Mouse (Mus musculus): ENCODE measurements around the gene Ipcef1. TPM values are rescaled to one million over a fixed set of nuclear protein-coding genes. Genes with fewer than 3 reads are reported as not detected.
"Not testable (repeated sequence)": the region's sequence is repeated elsewhere in the genome, so short reads cannot be mapped to it uniquely, and the experiment has no call there.

Ipcef1 gene
- total RNA-seq, 1 experiment from 2014 or later, result 20.3 TPM

DNA sequence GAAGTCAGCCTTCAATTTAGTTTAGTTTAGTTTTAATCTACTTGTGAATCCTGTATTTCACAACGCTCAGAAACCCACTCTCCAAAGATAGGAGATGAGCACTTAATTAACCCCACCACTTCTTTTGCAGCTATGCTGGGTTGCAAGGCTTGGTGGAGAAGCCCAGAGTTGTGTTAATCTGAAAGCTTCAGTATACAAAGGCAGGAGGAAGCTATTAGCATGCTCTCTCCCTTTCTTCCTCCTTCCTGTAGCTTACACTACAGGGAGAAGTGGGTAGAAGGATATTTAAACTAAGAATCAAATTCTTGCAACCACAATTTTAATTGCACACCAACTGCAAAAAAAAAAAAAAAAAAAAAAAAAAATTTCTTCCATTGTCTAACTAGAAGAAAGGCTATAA lies 136.3 kb downstream of the Ipcef1 start:
- no peak for ATAC-seq (replicated peaks; ENCODE audit: insufficient number of reproducible peaks, low FRiP score, low TSS enrichment, poor library complexity, severe bottlenecking)

DNA sequence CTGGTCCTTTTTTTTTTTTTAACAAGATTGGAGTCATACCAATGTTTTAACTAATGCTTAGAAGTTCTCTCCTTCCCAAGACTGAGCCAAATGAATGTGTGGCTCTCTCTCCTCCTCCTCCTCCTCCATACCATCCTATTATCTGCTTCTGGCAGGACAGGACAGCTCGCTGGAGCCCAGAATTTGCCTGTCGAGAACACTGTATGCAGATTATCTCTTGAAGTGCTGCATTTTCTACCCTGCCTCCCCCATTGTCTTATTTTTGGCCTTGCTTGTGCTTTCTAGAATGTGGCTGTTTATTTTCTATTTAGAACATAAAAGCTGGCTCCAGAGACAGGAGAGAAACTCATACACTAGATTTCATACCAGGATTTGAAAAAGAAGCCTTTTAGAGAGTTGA lies 142.5 kb downstream of the Ipcef1 start:
- ATAC-seq (replicated peaks; ENCODE audit: insufficient number of reproducible peaks, low FRiP score, low TSS enrichment, poor library complexity, severe bottlenecking), result no peak

DNA sequence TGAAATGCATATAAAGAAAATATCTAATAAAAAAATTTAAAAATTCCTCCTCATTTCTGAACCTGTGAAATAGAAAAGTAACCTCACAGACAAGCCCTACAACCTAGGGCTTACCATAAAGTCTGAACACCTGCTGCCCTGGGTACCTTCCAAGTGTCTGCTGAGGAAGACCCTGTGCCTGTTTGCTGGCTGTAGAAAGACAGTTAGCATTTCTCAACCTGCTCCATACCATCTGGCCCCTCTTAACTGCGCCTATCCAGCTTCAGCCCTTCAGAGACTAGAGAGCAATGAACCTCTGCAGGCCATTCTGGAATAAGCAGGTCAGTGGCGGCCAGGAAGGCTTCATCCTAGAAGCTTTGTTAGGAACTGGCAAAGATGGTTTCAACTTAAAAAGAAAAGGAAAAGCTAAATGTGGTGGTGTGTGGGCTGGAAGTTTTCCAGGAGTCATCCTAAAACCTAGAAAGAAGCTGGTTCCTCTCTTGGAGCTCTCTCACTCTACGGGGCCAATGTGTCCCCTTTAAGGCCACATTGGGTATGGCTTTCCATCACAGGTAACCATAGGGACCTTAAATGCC lies 150.4 kb downstream of the Ipcef1 start:
- ATAC-seq (replicated peaks; ENCODE audit: insufficient number of reproducible peaks, low FRiP score, low TSS enrichment, poor library complexity, severe bottlenecking), result no peak

DNA sequence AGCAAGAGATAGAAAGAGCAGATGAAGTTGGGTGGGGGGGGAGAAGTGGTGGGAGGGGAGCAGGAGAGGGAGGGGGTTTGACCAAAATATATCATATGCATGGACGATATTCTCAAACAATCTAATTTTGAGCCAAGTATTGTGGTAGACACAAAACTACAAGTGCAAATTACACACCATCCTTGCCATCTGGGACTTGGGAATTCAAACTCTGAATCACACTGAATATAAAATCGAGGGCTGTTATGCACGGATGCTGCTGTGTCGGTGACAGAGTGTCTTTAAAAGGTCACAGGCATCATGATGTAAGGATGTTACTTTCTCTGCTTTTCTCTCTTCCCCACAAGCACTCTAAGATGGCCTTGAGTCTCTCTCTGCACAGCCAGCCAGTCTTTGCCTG lies 152.2 kb downstream of the Ipcef1 start:
- ATAC-seq (replicated peaks; ENCODE audit: insufficient number of reproducible peaks, low FRiP score, low TSS enrichment, poor library complexity, severe bottlenecking), result no peak

DNA sequence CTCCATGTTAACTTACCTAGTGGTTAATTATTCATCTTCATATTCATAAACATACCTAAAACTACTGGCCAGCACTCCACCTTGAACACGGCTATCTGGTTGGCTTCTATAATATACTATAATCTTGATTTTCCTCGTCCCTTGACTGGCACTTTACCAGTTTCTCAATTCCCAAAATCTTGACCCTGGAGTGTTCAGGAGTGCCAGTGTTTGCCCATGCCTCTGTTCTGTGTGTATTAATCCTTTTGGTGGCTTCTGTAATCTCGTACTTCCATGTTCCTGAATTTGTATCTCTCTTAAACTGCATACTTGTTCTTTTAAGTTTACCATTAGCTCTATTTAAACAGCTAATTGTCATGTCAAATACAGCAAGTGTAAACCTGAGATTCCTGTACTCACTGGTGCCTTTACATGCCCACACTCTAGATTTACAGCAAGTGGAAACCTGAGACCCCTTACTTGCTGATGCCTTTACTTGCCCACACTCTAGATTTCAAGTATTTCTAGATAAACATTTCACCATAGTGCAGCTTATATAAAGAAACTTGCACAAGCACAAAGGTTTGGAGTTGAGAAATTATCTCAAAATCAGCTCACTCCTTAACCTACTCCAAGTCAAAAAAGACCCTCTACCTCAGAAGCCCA lies 155.5 kb downstream of the Ipcef1 start:
- ATAC-seq (replicated peaks; ENCODE audit: insufficient number of reproducible peaks, low FRiP score, low TSS enrichment, poor library complexity, severe bottlenecking), result no peak

DNA sequence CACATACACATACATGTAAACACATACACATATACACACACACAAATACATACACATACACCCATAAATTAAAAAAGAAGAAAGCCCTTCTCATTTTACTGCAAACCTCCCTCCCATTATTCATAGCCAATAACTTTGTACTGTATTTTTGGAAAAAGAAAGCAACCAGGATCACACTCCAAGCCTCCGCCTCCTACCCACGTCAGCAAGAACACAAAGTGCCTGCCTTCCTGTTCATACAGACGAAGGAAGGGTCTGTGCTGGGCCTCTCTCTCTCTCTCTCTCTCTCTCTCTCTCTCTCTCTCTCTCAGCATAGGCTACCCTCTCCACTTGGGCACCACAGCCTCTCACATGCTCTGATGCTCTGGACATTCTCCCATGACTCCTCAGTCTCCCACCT lies 156.5 kb downstream of the Ipcef1 start:
- ATAC-seq (replicated peaks; ENCODE audit: insufficient number of reproducible peaks, low FRiP score, low TSS enrichment, poor library complexity, severe bottlenecking), result no peak

DNA sequence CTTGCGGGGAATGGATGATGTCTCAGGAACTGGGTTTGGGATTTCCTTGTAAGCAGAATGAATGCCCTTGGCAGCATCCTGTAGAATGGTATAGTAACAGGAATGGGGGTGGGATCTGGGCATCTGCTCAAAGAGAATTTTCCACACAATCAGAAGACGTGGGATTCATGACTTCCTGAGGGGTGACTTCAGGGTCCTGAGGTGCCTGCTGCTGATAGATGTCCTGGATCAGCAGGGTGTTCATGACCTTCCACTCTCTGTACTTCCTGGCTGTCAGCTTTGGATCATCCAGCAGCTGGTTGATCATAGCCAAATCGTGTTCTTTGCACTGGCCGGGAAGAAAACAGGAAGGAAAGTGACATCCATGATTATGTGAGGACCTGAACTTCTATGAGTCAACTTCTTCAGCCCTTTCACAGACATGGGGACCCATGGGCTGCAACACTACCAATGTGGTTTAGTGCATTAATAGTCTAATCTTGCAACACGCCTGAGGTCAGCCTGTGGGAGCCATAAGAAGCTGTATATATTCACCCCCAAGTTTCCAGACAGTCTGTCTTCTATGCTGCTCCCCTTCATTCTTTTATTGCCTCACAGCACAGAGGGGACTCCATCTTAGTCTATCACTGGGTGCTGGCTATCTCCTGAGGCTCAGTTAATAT lies 161.8 kb downstream of the Ipcef1 start:
- ATAC-seq (replicated peaks; ENCODE audit: insufficient number of reproducible peaks, low FRiP score, low TSS enrichment, poor library complexity, severe bottlenecking), result no peak

DNA sequence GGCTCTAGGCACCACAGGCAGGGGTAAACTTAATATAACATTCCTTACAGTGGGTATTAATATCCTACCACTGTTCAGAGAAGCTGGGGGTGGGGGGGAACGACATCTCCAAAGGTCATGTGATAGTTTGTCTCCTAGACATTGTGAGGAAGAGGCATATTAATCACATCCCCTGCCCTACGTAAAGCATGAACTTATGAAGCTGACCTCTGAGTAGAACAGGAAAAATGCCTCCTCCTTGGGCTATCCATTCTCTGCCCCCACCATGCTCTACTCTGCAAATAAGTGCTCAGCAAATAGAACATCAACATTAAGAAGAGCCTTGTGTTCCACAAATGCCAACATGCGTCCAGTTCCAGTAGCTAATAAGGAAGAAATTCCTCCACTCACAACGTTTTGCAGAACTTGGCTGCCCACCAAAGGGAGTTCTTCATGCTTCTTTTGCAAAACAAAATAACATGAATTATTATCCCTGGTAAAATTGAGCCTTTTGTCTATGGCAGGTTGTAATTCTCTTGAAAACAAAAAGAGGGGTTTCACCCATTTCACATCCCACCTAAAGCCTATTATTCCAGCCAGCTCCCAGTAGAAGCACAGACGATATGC lies 162.5 kb downstream of the Ipcef1 start:
- ATAC-seq (replicated peaks; ENCODE audit: insufficient number of reproducible peaks, low FRiP score, low TSS enrichment, poor library complexity, severe bottlenecking), result no peak

DNA sequence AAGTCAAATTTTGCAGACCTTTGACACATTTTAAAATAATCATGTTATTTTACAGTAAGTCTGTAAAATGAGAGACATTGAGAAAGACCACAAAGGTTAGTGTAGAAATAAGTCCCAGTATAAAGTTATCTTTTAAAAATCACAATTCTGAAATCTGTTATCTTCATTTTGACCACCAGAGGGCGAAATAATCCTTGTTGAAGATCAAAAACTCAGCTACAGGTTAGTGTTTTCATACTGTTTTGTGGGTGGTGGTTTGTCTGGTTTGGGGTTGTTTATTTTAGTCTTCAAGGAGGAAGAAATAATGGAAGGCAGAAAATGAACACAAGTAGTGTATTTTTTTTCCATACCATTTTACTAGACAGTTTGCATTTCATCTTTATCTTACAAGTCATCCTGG lies 166.8 kb downstream of the Ipcef1 start:
- no peak for ATAC-seq (replicated peaks; ENCODE audit: insufficient number of reproducible peaks, low FRiP score, low TSS enrichment, poor library complexity, severe bottlenecking)

DNA sequence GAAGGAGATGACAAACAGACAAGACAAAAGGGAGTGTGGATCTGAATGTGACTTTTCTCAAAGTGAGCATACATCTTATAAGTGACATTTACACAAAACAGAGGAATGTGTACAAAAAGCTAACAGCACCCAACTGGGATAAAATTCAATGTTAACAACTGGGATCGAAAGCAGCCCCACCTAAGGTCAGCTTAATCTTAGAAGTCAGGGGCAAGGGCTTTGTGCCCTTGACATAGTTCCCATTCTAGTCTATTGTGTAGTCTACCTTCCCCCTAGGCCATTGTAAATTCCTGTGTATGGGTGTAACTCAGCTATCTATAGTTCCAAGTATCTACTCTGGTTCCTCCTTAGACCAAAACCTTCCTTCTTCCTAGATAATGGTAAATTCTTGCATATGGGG lies 170.2 kb downstream of the Ipcef1 start:
- not testable (repeated sequence) for ATAC-seq (replicated peaks; ENCODE audit: insufficient number of reproducible peaks, low FRiP score, low TSS enrichment, poor library complexity, severe bottlenecking)

DNA sequence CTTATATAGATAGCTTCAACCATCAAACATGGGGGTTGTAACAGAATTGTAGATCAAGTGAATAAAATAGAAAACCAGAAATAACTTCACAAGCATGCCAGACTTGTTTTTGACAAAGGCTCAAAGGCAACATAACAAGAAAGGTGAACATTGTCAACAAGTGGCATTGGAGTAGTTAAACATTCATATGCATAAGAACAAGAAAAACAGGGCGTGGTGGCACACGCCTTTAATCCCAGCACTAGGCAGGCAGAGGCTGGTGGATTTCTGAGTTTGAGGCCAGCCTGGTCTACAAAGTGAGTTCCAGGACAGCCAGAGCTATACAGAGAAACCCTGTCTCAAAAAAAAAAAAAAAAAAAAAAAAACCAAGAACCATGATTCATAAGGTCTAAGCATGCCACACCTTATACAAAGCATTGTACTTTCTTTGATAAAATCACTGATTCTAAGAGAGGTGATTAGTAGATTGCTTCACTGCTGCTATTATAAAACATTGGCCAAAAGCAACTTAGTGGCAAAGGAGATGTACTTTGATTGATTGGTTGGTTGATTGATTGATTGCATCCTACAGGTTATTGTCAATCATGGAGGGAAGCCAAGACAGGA lies 173.9 kb downstream of the Ipcef1 start:
- no peak for ATAC-seq (replicated peaks; ENCODE audit: insufficient number of reproducible peaks, low FRiP score, low TSS enrichment, poor library complexity, severe bottlenecking)

DNA sequence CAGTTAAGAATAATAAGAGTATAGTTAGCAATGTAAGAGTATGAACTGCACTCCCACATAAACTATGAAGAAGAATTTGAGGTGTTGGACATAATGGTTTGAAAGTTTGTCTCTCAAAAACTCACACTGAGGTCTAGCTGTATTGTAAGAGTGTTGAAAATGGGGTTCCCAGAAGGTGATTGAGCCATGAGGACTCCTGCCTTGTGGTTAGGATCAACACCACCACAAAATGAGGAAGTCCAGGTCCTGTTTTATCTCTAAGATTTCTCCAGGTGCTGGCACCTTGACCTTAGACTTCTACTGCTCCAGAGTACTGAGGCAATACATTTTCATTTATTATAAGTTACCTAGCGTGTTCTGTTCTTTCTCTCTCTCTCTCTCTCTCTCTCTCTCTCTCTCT lies 178.4 kb downstream of the Ipcef1 start:
- no peak for ATAC-seq (replicated peaks; ENCODE audit: insufficient number of reproducible peaks, low FRiP score, low TSS enrichment, poor library complexity, severe bottlenecking)

DNA sequence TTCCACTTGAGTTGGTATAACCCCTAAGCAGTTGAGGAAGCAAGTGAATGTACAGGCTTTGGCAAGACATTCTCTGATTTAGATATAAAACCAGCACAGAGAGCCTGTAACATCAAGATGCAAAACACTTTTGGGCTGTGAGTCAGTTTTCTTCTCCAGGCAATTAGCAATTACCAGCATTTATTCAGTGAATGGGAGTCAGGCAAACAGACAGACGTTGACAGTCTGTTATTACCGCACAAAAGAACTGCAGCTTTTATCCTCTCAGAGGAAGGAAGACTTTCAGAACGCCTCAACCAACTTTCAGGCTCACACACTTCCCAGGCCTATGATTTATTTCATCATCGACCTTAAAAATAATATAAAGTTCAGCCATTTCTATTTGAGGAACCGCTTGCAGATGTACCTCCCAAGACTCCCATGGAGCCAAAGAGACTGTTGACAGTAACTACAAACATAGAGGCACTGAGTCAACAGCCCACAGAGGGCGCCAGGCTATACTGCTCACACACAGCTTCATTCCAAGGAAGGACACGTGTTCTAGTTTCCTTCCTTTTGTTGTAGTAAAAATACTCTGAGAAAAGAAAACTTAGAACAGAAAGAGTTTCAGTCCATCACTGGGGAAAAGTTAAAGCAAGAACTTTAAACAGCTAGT lies 180.7 kb downstream of the Ipcef1 start:
- ATAC-seq (replicated peaks; ENCODE audit: insufficient number of reproducible peaks, low FRiP score, low TSS enrichment, poor library complexity, severe bottlenecking), result no peak

DNA sequence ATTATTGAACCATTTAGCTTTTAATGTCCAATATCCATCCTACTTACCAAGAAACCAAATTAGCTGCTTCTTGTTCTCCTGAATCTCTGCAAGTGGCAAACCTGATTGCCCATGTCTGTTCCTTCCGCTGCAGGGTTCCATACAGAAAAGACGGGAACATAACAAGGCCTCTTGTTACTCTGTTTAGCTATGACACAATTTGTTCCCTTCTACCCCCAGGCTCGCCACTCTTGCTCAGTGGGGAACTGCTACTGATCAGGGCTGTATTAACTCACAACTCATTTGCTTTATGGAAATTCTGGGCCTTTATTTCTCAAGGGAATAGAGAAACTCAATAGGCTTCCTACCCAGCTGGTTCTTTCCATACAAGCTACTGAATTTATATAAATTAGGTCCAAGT lies 196.5 kb downstream of the Ipcef1 start:
- ATAC-seq (replicated peaks; ENCODE audit: insufficient number of reproducible peaks, low FRiP score, low TSS enrichment, poor library complexity, severe bottlenecking), result no peak

DNA sequence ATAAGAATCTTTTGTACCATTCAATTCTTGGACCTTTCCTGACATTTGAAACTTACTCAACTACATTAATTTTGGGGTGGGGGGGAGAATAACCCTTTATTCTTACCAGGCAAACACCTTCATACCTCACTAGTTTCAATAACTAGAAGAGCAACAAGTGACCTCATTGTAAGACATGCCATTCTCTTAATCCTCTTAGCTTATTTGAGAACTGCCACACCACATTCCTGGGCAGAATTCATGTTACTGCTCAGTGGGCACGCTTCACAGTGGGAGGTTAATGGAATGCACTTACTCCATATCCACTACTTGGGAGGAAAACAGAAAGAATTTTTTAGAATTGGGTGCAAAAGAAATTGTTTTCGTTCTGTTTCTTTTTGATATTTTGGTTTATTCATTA lies 203.4 kb downstream of the Ipcef1 start:
- no peak for ATAC-seq (replicated peaks; ENCODE audit: insufficient number of reproducible peaks, low FRiP score, low TSS enrichment, poor library complexity, severe bottlenecking)

DNA sequence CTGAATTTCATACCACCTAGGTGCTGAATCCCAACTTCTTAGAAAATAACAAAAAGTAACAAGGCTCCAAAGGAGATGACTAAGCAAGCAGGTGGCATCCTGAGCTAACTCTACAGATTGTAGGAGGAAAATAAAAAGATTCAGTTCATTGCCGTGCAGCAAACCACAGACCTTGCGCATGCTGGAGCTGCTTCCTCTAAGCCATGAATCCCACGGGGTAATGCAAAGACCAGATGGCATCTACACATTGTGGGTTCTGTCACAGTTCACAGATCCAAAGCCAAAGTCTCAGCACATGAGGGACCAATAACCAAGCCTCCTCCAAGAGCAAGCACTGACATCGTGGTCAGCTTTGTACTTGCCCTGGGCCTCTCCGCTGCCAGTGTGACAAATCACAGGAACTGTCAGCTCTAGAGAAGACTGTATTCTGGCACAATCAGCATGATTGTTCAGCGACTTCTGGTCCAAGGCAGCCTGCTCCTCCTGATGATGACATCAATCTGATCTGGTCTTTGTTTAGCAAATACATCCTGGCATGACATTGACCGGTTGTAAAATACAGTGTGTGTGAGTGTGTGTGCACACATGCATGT lies 204.0 kb downstream of the Ipcef1 start:
- ATAC-seq (replicated peaks; ENCODE audit: insufficient number of reproducible peaks, low FRiP score, low TSS enrichment, poor library complexity, severe bottlenecking), result no peak

DNA sequence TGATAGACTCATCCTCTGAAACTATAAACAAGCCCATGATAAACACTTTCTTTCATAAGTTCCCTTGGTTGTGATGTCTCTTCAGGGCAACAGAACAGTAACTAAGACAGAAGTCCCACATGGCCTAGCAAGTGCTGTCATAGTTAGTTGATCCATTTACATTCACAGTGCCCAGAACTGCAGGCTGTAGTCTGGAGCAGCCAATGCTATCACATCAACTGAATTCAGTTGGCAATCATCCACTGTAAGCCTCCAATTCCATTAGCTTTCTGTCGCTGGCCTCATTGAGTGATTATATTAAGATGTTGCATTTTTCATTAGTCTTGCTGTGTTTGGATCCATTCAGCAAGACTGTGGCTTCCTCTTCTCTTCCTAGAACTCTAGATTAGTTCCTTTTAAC lies 206.0 kb downstream of the Ipcef1 start:
- ATAC-seq (replicated peaks; ENCODE audit: insufficient number of reproducible peaks, low FRiP score, low TSS enrichment, poor library complexity, severe bottlenecking), result no peak

DNA sequence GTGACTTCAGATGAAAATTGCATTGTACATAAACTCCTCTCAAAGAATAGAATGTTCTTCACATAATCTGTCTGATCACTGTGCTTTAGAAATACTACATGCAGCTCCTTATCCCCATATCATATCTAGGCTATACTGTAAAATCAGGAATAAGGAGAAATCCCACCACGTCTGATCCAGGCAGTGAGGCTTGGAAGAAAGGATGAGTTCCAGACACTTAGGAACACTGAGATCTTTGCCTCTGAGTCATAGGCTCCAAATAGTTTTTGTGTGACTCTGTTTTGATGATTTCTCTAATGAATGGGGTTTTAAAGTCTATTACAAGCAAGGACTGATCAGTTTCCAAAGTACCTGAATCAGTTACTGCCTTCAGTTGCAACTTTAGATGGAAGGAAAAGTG lies 210.1 kb downstream of the Ipcef1 start:
- no peak for ATAC-seq (replicated peaks; ENCODE audit: insufficient number of reproducible peaks, low FRiP score, low TSS enrichment, poor library complexity, severe bottlenecking)
